ENCODE assay signal across 15 mouse cellular contexts in the genomic region with DNA sequence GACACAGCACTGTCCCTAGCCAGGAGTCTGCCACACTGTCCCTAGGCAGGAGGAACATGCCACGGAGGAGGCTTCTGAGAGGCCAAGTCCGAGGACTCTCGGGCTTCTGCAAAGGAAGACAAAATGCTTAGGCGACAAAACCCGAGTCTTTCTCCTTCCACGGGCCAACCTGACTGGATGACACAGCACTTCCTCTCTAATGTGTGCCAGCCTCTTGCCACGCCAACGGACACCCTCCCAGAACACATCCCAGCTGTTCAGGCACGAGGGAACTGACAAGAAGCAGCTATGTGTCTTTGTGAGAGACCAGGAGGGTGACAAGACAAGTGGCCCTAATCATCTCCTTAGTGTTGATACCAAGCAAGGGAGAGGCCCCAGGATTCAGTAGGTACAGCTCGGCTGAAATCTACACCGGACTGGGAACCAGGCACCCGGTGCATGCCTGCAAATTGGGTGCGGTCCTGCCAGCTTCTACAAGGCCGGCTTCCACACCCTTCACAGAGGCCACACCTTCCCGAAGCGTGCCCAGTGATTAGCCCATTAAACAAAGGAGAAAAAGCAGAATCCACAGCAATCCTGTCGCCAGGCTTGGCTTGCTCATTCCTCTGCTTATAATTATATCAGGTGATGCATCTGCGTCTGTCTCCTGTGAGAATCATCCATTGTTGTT. TPM values are rescaled to one million over a fixed set of nuclear protein-coding genes. Genes with fewer than 3 reads are reported as not detected.
"Had no signal": no experiment of that assay in that cellular context is flagged by ENCODE, and none has a peak within 500 bp of the region (broad histone marks: within the 10 kb centered on the region; RNA-seq: fewer than 3 reads in every experiment).

No protein-coding gene starts in this region.

RNA-seq across cellular contexts. Expression of a gene that starts 17.6 kb away (rescaled TPM):
- polyA plus RNA-seq: intestine, embryonic 14.5 days; kidney, embryonic 14.5 days; limb, embryonic 10.5 days; lung, embryonic 16.5 days; midbrain, embryonic 12.5 days; midbrain, embryonic 15.5 days; myocyte; neural tube, embryonic 13.5 days; stomach, embryonic 16.5 days had no signal

RNA-seq across cellular contexts. Expression of a gene that starts 26.7 kb away (rescaled TPM):
- total RNA-seq: layer of hippocampus, adult 2 months; left cerebral cortex, adult 18-20 months; left cerebral cortex, postnatal 25 days had no signal
- polyA plus RNA-seq: intestine, embryonic 14.5 days; kidney, embryonic 14.5 days; kidney, postnatal 0 days; limb, embryonic 10.5 days; limb, embryonic 13.5 days; lung, embryonic 16.5 days; macrophage; midbrain, embryonic 12.5 days; midbrain, embryonic 15.5 days; myocyte; neural tube, embryonic 13.5 days had no signal
